In the genomic region with DNA sequence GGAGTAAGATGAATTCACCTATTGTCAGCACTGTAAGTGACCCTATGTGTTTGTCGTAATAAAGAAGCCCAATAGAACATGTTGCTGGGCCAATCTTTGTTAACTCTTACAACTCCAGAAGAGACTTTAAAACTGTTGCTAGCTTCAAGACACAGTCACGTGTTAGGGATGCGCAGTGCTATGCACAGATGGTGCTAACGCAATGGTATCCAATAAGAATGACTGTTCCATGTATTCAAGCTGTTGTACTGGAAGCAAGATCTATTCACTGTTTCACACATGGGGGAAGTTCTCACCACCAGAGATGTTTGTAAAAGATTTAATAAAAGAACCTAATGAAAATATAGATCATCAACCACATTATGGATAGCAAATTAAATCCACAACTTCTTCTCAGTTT, we compare ENCODE assay signal across 13 mouse cellular contexts.
"Had no signal": no experiment of that assay in that cellular context is flagged by ENCODE, and none has a peak within 500 bp of the region (broad histone marks: within the 10 kb centered on the region; RNA-seq: fewer than 3 reads in every experiment).

No protein-coding gene starts in this region.

- H3K36me3 ChIP-seq: kidney, embryonic 15.5 days; liver, embryonic 13.5 days had no signal

- H3K4me2 ChIP-seq: kidney, embryonic 15.5 days; liver, embryonic 13.5 days; midbrain, embryonic 11.5 days had no signal

- H3K4me3 ChIP-seq: kidney, embryonic 15.5 days; liver, embryonic 13.5 days had no signal

- H3K27me3 ChIP-seq: kidney, embryonic 15.5 days; liver, embryonic 13.5 days had no signal

- DNase-seq: kidney, adult 11 months; kidney, adult 8-10 months; kidney, postnatal 14 days; kidney, postnatal 4 days; liver, embryonic 13.5 days; lung, adult 2 months; lung, postnatal 14 days; lung, postnatal 4 days; midbrain, embryonic 14.5 days; thymus, adult 18-20 months; thymus, postnatal 36 days had no signal

- H3K9ac ChIP-seq: kidney, embryonic 15.5 days; liver, embryonic 13.5 days had no signal

- H3K27ac ChIP-seq: kidney, embryonic 15.5 days; liver, embryonic 13.5 days had no signal

- H3K9me3 ChIP-seq: kidney, embryonic 15.5 days; liver, embryonic 13.5 days had no signal
